Mouse (Mus musculus) midbrain, embryonic 14.5 days (tissue): ENCODE measurements at regions not wholly inside any gene's neighbourhood (a gene's known extent, or its start where the extent isn't known, plus 50 kb on each side); places are given as distances from the start of the nearest gene placed in this dataset.

Experiments
- ATAC-seq: fragments of 200-750 bp; cut with Nextera tagmentation; 2 replicates; pipeline ENCODE4 v1.8.0; 2017; ENCODE audit warnings: moderate number of reproducible peaks, moderate library complexity; ENCODE audit not compliant: low FRiP score, low TSS enrichment
- DNase-seq: peaks from one replicate; pipeline ENCODE4 v3.0.0-alpha.2; 2015
- H3K27ac ChIP-seq: fragments of 300-500 bp; sonication (generic); replicated peaks from 2 replicates; pipeline ENCODE4 v1.5.1; 2014; ENCODE audit warnings: mild to moderate bottlenecking, low read depth, low read length, moderate library complexity
- H3K27me3 ChIP-seq: fragments of 300-500 bp; sonication (generic); 2 replicates; pipeline ENCODE4 v1.6.1; 2014; ENCODE audit warnings: low read length, control low read depth, mixed read lengths; ENCODE audit not compliant: control insufficient read depth, insufficient read depth
- H3K36me3 ChIP-seq: fragments of 300-500 bp; sonication (generic); 2 replicates; pipeline ENCODE4 v1.6.1; 2014; ENCODE audit warnings: low read length, control low read depth; ENCODE audit not compliant: control insufficient read depth, insufficient read depth
- H3K4me1 ChIP-seq: fragments of 300-500 bp; sonication (generic); 2 replicates; pipeline ENCODE4 v1.6.1; 2014; ENCODE audit warnings: mild to moderate bottlenecking, antibody characterized with exemption, low read length, control low read depth; ENCODE audit not compliant: control insufficient read depth, insufficient read depth
- H3K4me2 ChIP-seq: fragments of 300-500 bp; sonication (generic); 2 replicates; pipeline ENCODE4 v1.6.1; 2014; ENCODE audit warnings: mild to moderate bottlenecking, low read length, moderate library complexity
- H3K4me3 ChIP-seq: fragments of 300-500 bp; sonication (generic); replicated peaks from 2 replicates; pipeline ENCODE4 v1.5.1; 2014; ENCODE audit warnings: low read depth, low read length
- H3K9ac ChIP-seq: fragments of 300-500 bp; sonication (generic); replicated peaks from 2 replicates; pipeline ENCODE4 v1.6.1; 2014; ENCODE audit warnings: mild to moderate bottlenecking, low read length, moderate library complexity
- H3K9me3 ChIP-seq: fragments of 300-500 bp; sonication (generic); 2 replicates; pipeline ENCODE4 v1.6.1; 2016; ENCODE audit warnings: low read length, control low read depth, mixed read lengths; ENCODE audit not compliant: control insufficient read depth
- WGBS: fragments of 180-500 bp; shearing (Covaris S2); extraction: QIAGEN DNeasy Blood & Tissue Kit; methylation state at CpG from one replicate; pipeline ENCODE4 v1.1.7; 2014; 5-methylcytosine and 5-hydroxymethylcytosine counted together

- no peak overlapping the region for H3K9ac ChIP-seq
- no peaks in the 10 kb centered on the region for H3K4me1 ChIP-seq
- no peaks in the 10 kb centered on the region for H3K36me3 ChIP-seq
- 26% methylated on average over 1 of the region's 1 CpGs for WGBS
- ATAC-seq (no peak), DNase-seq (no peak)
- H3K9me3 ChIP-seq, result no peaks in the 10 kb centered on the region
- H3K27ac ChIP-seq, result no peak overlapping the region
- no peak overlapping the region for H3K4me3 ChIP-seq
- no peak overlapping the region for H3K4me2 ChIP-seq
- H3K27me3 ChIP-seq, result no peaks in the 10 kb centered on the region
Observed at GRCm38 (mm10) chr9:18210721-18211120, 81.2 kb upstream of the Chordc1 start.

DNA sequence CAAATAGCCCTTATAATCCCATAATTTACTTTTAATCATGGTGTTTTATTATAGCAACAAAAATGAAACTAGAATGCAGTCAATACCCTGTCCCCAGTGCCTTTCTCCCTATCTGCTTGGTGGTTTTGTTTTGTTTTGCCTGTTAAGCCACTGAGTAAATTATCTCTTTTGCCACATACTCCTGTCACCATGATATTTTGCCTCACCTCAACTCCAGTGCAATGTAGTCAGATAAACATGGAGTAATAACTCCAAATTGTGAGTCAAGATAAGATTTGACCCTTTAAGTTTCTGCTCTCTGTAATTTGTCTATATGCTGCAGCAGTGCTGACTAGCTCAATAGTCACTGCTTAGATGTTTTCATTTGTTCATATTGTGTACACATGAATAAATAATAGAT lies 65.3 kb upstream of the Chordc1 start:
- no peak overlapping the region for H3K4me2 ChIP-seq
- no peaks in the 10 kb centered on the region for H3K4me1 ChIP-seq
- H3K9ac ChIP-seq, result no peak overlapping the region
- H3K36me3 ChIP-seq, result no peaks in the 10 kb centered on the region
- DNase-seq (no peak), ATAC-seq (no peak)
- no peaks in the 10 kb centered on the region for H3K27me3 ChIP-seq
- H3K9me3 ChIP-seq, result no peaks in the 10 kb centered on the region
- no peak overlapping the region for H3K4me3 ChIP-seq
- H3K27ac ChIP-seq, result no peak overlapping the region

GRCm38 (mm10) chr9:18229933-18230332 lies 62.0 kb upstream of the Chordc1 start:
- no peak overlapping the region for H3K27ac ChIP-seq
- H3K36me3 ChIP-seq, result no peaks in the 10 kb centered on the region
- H3K9ac ChIP-seq, result no peak overlapping the region
- H3K4me2 ChIP-seq, result no peak overlapping the region
- H3K27me3 ChIP-seq, result no peaks in the 10 kb centered on the region
- no peaks in the 10 kb centered on the region for H3K9me3 ChIP-seq
- peak; percentile 77 for DNase-seq
- no peaks in the 10 kb centered on the region for H3K4me1 ChIP-seq
- H3K4me3 ChIP-seq, result no peak overlapping the region
- ATAC-seq, result no peak
- whole genome bisulfite sequencing, result 8% methylated on average over 1 of the region's 1 CpGs
